Mouse (Mus musculus) layer of hippocampus, postnatal 25 days (tissue): ENCODE results near the gene Phb2. TPM values are rescaled to one million over a fixed set of nuclear protein-coding genes. Genes with fewer than 3 reads are reported as not detected.

Experiments
- microRNA-seq, 2 experiments: library from miRNA; unstranded; fragments of <30 nt; microRNA quantifications; one replicate each; pipeline ENCODE4 v1.2.0; 2021
- total RNA-seq, 2 experiments: library from RNA; stranded (reverse); gene quantifications; 2 replicates each; pipeline ENCODE4 v1.2.3; 2021

The Phb2 gene
- total RNA-seq, 2 experiments from 2014 or later: 120 to 124 TPM

Small RNA genes within 50 kb of the gene (microRNA-seq; reads per million reads assigned to microRNA genes)
- 0.80 to 1.7 reads per million in 2 experiments for gene Mir141
- gene Mir200c: 21.3 to 29.4 reads per million in 2 experiments

Other genes with a start within 250 kb of the Phb2 start
- gene Clstn3, start 247.5 kb upstream of the Phb2 start, total RNA-seq: 100 to 1,000 TPM; 278 to 279 TPM
- gene C1rl, start 219.2 kb upstream of the Phb2 start, total RNA-seq: under 1 TPM; 0.28 to 0.42 TPM
- gene C1ra, start 199.9 kb upstream of the Phb2 start, total RNA-seq: under 1 TPM; 0.66 to 0.82 TPM
- gene C1s1, start 170.0 kb upstream of the Phb2 start, total RNA-seq: 1 to 10 TPM; 1.0 to 1.6 TPM
- not detected for gene C1rb, start 142.0 kb upstream of the Phb2 start, total RNA-seq
- under 1 TPM in 1 of 2 experiments, not detected in 1; 0.25 TPM for gene C1s2, start 76.3 kb upstream of the Phb2 start, total RNA-seq
- gene Lpcat3, start 49.3 kb upstream of the Phb2 start, total RNA-seq: 10 to 100 TPM; 30.9 to 34.0 TPM
- 10 to 100 TPM; 51.3 to 54.4 TPM for gene Emg1, start 158 bp upstream of the Phb2 start, total RNA-seq
- 1 to 10 TPM; 2.9 to 4.0 TPM for gene Ptpn6, start 26.4 kb downstream of the Phb2 start, total RNA-seq
- gene Grcc10, start 29.0 kb downstream of the Phb2 start, total RNA-seq: 100 to 1,000 TPM; 350 to 372 TPM
- gene Gm45234, start 43.7 kb downstream of the Phb2 start, total RNA-seq: under 1 TPM in 1 of 2 experiments, not detected in 1; 0.71 TPM
- gene Atn1, start 44.2 kb downstream of the Phb2 start, total RNA-seq: 100 to 1,000 TPM; 134 to 159 TPM
- gene Eno2, start 57.3 kb downstream of the Phb2 start, total RNA-seq: 1,000 to 10,000 TPM in 1 of 2 experiments, 100 to 1,000 TPM in 1; 947 to 1,030 TPM
- gene Lrrc23, start 67.4 kb downstream of the Phb2 start, total RNA-seq: 1 to 10 TPM; 1.7 TPM
- 1 to 10 TPM; 4.5 to 6.0 TPM for gene Spsb2, start 96.3 kb downstream of the Phb2 start, total RNA-seq
- 100 to 1,000 TPM; 685 to 811 TPM for gene Tpi1, start 102.0 kb downstream of the Phb2 start, total RNA-seq
- 100 to 1,000 TPM; 164 to 183 TPM for gene Usp5, start 117.1 kb downstream of the Phb2 start, total RNA-seq
- 1 to 10 TPM; 1.1 to 1.2 TPM for gene Cdca3, start 117.2 kb downstream of the Phb2 start, total RNA-seq
- gene Gnb3, start 127.9 kb downstream of the Phb2 start, total RNA-seq: under 1 TPM in 1 of 2 experiments, not detected in 1; 0.26 TPM
- 10 to 100 TPM; 18.5 to 30.1 TPM for gene P3h3, start 145.4 kb downstream of the Phb2 start, total RNA-seq
- gene Gpr162, start 151.6 kb downstream of the Phb2 start, total RNA-seq: 100 to 1,000 TPM; 184 to 196 TPM
- under 1 TPM; 0.22 to 0.26 TPM for gene Cd4, start 175.9 kb downstream of the Phb2 start, total RNA-seq
- gene Lag3, start 199.4 kb downstream of the Phb2 start, total RNA-seq: 1 to 10 TPM; 2.4 to 2.6 TPM
- 1,000 to 10,000 TPM; 1,178 to 1,233 TPM for gene Ptms, start 207.8 kb downstream of the Phb2 start, total RNA-seq
- gene Mlf2, start 219.1 kb downstream of the Phb2 start, total RNA-seq: 100 to 1,000 TPM; 670 to 704 TPM